Mouse (Mus musculus) cerebellum, adult (tissue): ENCODE measurements around the gene Sh3gl3.

ENCODE experiments used
- ATAC-seq: cut with Nextera tagmentation; 2 replicates; pipeline ENCODE4 v1.9.2; 2017; ENCODE audit warnings: mild to moderate bottlenecking, moderate library complexity, mixed read lengths; ENCODE audit not compliant: insufficient number of reproducible peaks, low FRiP score, low TSS enrichment

The Sh3gl3 gene

GRCm38 (mm10) chr7:82173540-82173939 is at the start of gene Sh3gl3:
Gene Sh3gl3, plus strand, starts transcription at chr7:82173840.
- ATAC-seq: no peak

GRCm38 (mm10) chr7:82138196-82138595 is 35.4 kb upstream of the Sh3gl3 start:
- ATAC-seq: no peak

- no peak for ATAC-seq
Measured at GRCm38 (mm10) chr7:82147151-82147550, 26.5 kb upstream of the Sh3gl3 start.

GRCm38 (mm10) chr7:82164681-82165080 is 9.0 kb upstream of the Sh3gl3 start:
- no peak for ATAC-seq

- ATAC-seq: peak; percentile 92
Measured at GRCm38 (mm10) chr7:82174571-82175326, 1.1 kb downstream of the Sh3gl3 start.

GRCm38 (mm10) chr7:82175327-82175721 is 1.7 kb downstream of the Sh3gl3 start:
- no peak for ATAC-seq

GRCm38 (mm10) chr7:82176192-82176591 is 2.6 kb downstream of the Sh3gl3 start:
- no peak for ATAC-seq

- no peak for ATAC-seq
Measured at GRCm38 (mm10) chr7:82177336-82177735, 3.7 kb downstream of the Sh3gl3 start.

GRCm38 (mm10) chr7:82180919-82181318 is 7.3 kb downstream of the Sh3gl3 start:
- ATAC-seq: no peak

GRCm38 (mm10) chr7:82182781-82183180 is 9.1 kb downstream of the Sh3gl3 start:
- no peak for ATAC-seq

- ATAC-seq: no peak
Measured at GRCm38 (mm10) chr7:82191604-82192003, 18.0 kb downstream of the Sh3gl3 start.

GRCm38 (mm10) chr7:82192512-82192911 is 18.9 kb downstream of the Sh3gl3 start:
- no peak for ATAC-seq

GRCm38 (mm10) chr7:82203111-82203510 is 29.5 kb downstream of the Sh3gl3 start:
- ATAC-seq: no peak

- ATAC-seq: no peak
Measured at GRCm38 (mm10) chr7:82204014-82204784, 30.6 kb downstream of the Sh3gl3 start.

GRCm38 (mm10) chr7:82204975-82205374 is 31.3 kb downstream of the Sh3gl3 start:
- ATAC-seq: no peak

- ATAC-seq: peak; percentile 95
Measured at GRCm38 (mm10) chr7:82206787-82207186, 33.1 kb downstream of the Sh3gl3 start.

- ATAC-seq: no peak
Measured at GRCm38 (mm10) chr7:82221380-82221933, 47.8 kb downstream of the Sh3gl3 start.

GRCm38 (mm10) chr7:82223906-82224846 is 50.5 kb downstream of the Sh3gl3 start:
- ATAC-seq: no peak

GRCm38 (mm10) chr7:82233201-82233600 is 59.6 kb downstream of the Sh3gl3 start:
- ATAC-seq: no peak
